Mouse (Mus musculus) G1E (cell line): ENCODE results near the gene Fam129c. TPM values are rescaled to one million over a fixed set of nuclear protein-coding genes. Genes with fewer than 3 reads are reported as not detected.
A peak's percentile ranks its signal among the peaks of the same experiment; 100 is the strongest.

Experiments used
- ATAC-seq: 2 replicates; pipeline ENCODE4 v1.8.0; 2016; ENCODE audit warnings: mild to moderate bottlenecking; ENCODE audit not compliant: insufficient number of reproducible peaks, poor library complexity, low FRiP score, severe bottlenecking; ENCODE audit errors: extremely low read depth
- DNase-seq: peaks from one replicate; pipeline ENCODE4 v3.0.0; 2012; ENCODE audit warnings: low spot score
- H3K27me3 ChIP-seq: 2 replicates; pipeline ENCODE4 v1.6.1; 2012; ENCODE audit warnings: mild to moderate bottlenecking, low read length, inconsistent platforms; ENCODE audit not compliant: insufficient read depth
- H3K36me3 ChIP-seq: replicated peaks from 2 replicates; pipeline ENCODE3; 2012; ENCODE audit warnings: mild to moderate bottlenecking, inconsistent platforms
- H3K4me1 ChIP-seq: 2 replicates; pipeline ENCODE4 v1.6.1; 2012; ENCODE audit warnings: low read depth, low read length, inconsistent platforms, mixed read lengths; ENCODE audit not compliant: insufficient read depth
- H3K4me3 ChIP-seq: 2 replicates; pipeline ENCODE4 v1.5.1; 2012; ENCODE audit warnings: low read depth, mild to moderate bottlenecking, inconsistent platforms, low read length, moderate library complexity, mixed read lengths
- H3K9me3 ChIP-seq: replicated peaks from 2 replicates; pipeline ENCODE4 v1.6.1; 2012; ENCODE audit warnings: inconsistent platforms
- CTCF ChIP-seq: IDR thresholded peaks from 2 replicates; pipeline ENCODE4 v1.5.1; 2012; ENCODE audit warnings: low read depth, low read length, inconsistent platforms, mixed read lengths
- GATA1 ChIP-seq: IDR thresholded peaks from 2 replicates; pipeline ENCODE4 v1.6.1; 2012; ENCODE audit warnings: borderline replicate concordance, low read length, inconsistent platforms, mixed read lengths
- GATA2 ChIP-seq: IDR thresholded peaks from 2 replicates; pipeline ENCODE4 v1.6.1; 2012; ENCODE audit warnings: low read depth, low read length, inconsistent platforms, borderline replicate concordance
- POLR2AphosphoS5 ChIP-seq: IDR thresholded peaks from 2 replicates; pipeline ENCODE4 v1.6.1; 2012; ENCODE audit warnings: low read depth, low read length, inconsistent platforms; ENCODE audit not compliant: insufficient replicate concordance
- TAL1 ChIP-seq: conservative IDR thresholded peaks from 2 replicates; pipeline ENCODE4 v1.6.1; 2012; ENCODE audit warnings: low read depth, low read length, inconsistent platforms, mixed read lengths
- polyA plus RNA-seq: library from polyadenylated mRNA; stranded (reverse); fragments of >175 nt; gene quantifications from 2 replicates; pipeline ENCODE4 v1.2.3, GENCODE M21; 2012
- total RNA-seq, 2 experiments: library from RNA; stranded (forward) in 1 of 2; stranded (reverse) in 1 of 2; fragments of 200-1000 nt in 1 of 2; fragments of >200 nt in 1 of 2; fragmentation: Nextera tagmentation in 1 of 2; gene quantifications; 2 replicates each; pipeline ENCODE4 v1.2.3; 2014 to 2017

Gene Fam129c
- total and polyA plus RNA-seq, 3 experiments, result 7.0 to 8.3 (median 8.1) TPM

- Histone ChIP-seq H3K4me1 (peaks cover 19% of the 10 kb centered on the region; the same call in 1 of the 2 replicates), H3K36me3 (no peaks in the 10 kb centered on the region), H3K9me3 (peaks cover 4% of the 10 kb centered on the region), H3K4me3 (no peak within 1 kb of the TSS), H3K27me3 (peaks cover 66% of the 10 kb centered on the region)
- TF ChIP-seq CTCF, result no peak
- no peak for TF ChIP-seq GATA2
- no peak for TF ChIP-seq GATA1
- no peak for TF ChIP-seq POLR2AphosphoS5
- TF ChIP-seq TAL1, result no peak
- no peak for DNase-seq
- ATAC-seq, result no peak
Measured at GRCm38 (mm10) chr8:71566501-71566900, 30.9 kb upstream of the Fam129c start, which contains the start of gene Nxnl1. TSS of gene Nxnl1 (minus strand) at chr8:71566601.

- Histone ChIP-seq H3K9me3 (peaks cover 4% of the 10 kb centered on the region), H3K4me3 (no peak overlapping the region), H3K36me3 (no peaks in the 10 kb centered on the region), H3K27me3 (peaks cover 71% of the 10 kb centered on the region), H3K4me1 (peaks cover 19% of the 10 kb centered on the region; the same call in 1 of the 2 replicates)
- TF ChIP-seq TAL1 (no peak), CTCF (no peak), GATA1 (no peak), POLR2AphosphoS5 (no peak), GATA2 (no peak)
- no peak for DNase-seq
- no peak for ATAC-seq
Measured at GRCm38 (mm10) chr8:71567587-71567986, 29.9 kb upstream of the Fam129c start.

- Histone ChIP-seq H3K27me3 (peaks cover 73% of the 10 kb centered on the region), H3K36me3 (no peaks in the 10 kb centered on the region), H3K4me1 (peaks cover 14% of the 10 kb centered on the region; the same call in 1 of the 2 replicates), H3K4me3 (peak within 1 kb of the TSS; percentile 47; the same call in 1 of the 2 replicates), H3K9me3 (peaks cover 4% of the 10 kb centered on the region)
- ATAC-seq (no peak), DNase-seq (no peak)
- TF ChIP-seq POLR2AphosphoS5 (no peak), GATA1 (no peak), GATA2 (no peak), CTCF (no peak)
Measured at GRCm38 (mm10) chr8:71568387-71568937, 29.0 kb upstream of the Fam129c start, which contains the start of gene Slc27a1. TSS of gene Slc27a1 (plus strand) at chr8:71568882.

DNA sequence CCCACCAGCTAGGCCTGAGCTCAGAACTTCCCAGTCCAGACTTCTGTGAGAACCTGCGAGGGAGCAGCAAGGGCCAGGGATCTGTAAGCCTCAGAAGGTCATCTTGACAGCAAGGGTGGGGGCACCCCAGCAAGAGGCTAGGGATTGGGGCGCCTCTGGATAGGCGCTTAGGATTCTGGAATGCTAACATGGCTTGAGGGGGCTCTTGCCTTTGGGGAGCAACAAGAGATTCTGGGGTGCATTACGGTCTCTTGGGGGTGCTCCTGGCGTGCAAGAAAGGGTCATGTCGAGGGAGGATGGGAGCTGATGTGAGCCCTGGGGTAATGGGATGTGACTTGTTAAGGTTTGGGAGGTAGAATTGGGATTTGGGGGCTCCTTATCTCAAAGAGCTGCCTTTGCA lies 28.5 kb upstream of the Fam129c start:
- DNase-seq, result no peak
- ATAC-seq, result no peak
- Histone ChIP-seq H3K36me3 (no peaks in the 10 kb centered on the region), H3K27me3 (peaks cover 70% of the 10 kb centered on the region), H3K9me3 (peaks cover 2% of the 10 kb centered on the region), H3K4me1 (peaks cover 14% of the 10 kb centered on the region; the same call in 1 of the 2 replicates), H3K4me3 (no peak overlapping the region)
- no peak for TF ChIP-seq TAL1
- no peak for TF ChIP-seq CTCF
- no peak for TF ChIP-seq GATA2
- no peak for TF ChIP-seq GATA1

DNA sequence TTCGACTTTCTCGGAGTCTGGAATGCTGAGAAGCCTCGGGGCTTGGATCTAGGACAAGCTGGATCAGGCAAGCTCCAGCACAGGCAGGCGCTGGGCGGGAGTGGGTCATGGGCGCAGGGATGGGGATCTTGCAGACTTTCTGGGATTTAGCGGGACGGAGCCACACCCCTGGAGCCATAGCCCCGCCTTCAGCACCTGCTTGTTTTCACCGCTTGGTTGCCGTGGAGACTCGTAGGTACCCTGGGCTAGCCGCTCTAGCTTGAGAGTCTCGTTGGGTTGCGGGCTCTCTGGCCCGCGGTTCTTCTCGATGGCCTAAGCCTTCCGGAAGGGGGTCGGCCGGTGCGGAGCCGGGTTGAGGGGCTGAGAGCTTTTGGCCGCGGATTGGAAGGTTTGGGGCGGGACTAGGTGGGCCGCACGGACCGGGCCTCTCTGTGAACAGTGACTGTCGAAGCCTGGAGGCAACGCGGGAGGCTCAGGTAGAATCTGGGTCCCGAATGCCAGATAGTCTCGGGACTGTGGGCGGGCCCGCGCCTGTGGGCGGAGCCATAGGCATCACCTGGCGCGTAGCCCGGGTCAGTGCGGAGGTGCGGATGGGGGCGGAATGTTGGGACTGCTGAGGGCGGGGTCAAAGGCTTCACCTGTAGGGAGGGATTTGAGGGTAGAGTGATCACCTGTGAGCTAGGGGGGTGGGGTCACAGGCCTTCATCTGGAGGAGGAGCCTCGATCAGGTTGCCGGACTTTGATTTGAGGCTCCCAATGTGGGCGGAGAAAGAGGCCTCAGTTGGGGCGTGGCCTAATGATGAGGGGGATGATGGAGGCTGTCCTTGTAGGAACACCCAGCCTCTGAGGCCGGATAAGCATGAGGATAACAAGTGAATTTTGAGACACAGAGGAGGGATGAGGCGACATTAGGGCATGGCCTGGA lies 27.8 kb upstream of the Fam129c start:
- H3K27me3 ChIP-seq, result peaks cover 72% of the 10 kb centered on the region
- TF ChIP-seq POLR2AphosphoS5, result no peak
- no peaks in the 10 kb centered on the region for H3K36me3 ChIP-seq
- ATAC-seq, result no peak
- H3K4me1 ChIP-seq, result peaks cover 14% of the 10 kb centered on the region; the same call in 1 of the 2 replicates
- H3K9me3 ChIP-seq, result no peaks in the 10 kb centered on the region
- H3K4me3 ChIP-seq, result peak overlapping the region; percentile 47; the same call in 1 of the 2 replicates
- DNase-seq, result no peak

- no peak for ATAC-seq
- peaks cover 14% of the 10 kb centered on the region; the same call in 1 of the 2 replicates for H3K4me1 ChIP-seq
- peaks cover 70% of the 10 kb centered on the region for H3K27me3 ChIP-seq
Measured at GRCm38 (mm10) chr8:71570291-71570954, 27.0 kb upstream of the Fam129c start.

More at GRCm38 (mm10) chr8:71570291-71570954, 27.0 kb upstream of the Fam129c start:
- Histone ChIP-seq H3K9me3 (no peaks in the 10 kb centered on the region), H3K4me3 (peak overlapping the region; percentile 51; the same call in 1 of the 2 replicates), H3K36me3 (no peaks in the 10 kb centered on the region)
- DNase-seq, result no peak
- TF ChIP-seq GATA2 (no peak), TAL1 (no peak), POLR2AphosphoS5 (no peak), CTCF (no peak), GATA1 (no peak)
